In genomic region chr6:120076619-120077450, GRCm38 (mm10) we compare ENCODE assay signal across 25 mouse cellular contexts. TPM values are rescaled to one million over a fixed set of nuclear protein-coding genes. Genes with fewer than 3 reads are reported as not detected.
A peak's percentile ranks its signal among the peaks of the same experiment; 100 is the strongest.
DNase-seq lines count a peak whose midpoint lies in the region; ATAC-seq and TF ChIP-seq lines count a peak whose summit lies in the region.
"Had no signal": no experiment of that assay in that cellular context is flagged by ENCODE, and none has a peak within 500 bp of the region (broad histone marks: within the 10 kb centered on the region; RNA-seq: fewer than 3 reads in every experiment).

No protein-coding gene starts in this region.

- peaks cover 2% of the 10 kb centered on the region; the same call in 1 of the 2 replicates for H3K4me1 ChIP-seq in liver, postnatal 0 days (ENCODE audit: insufficient read depth)

- no peak overlapping the region for H3K4me3 ChIP-seq in liver, postnatal 0 days (ENCODE audit: low read depth, low read length)

- ATAC-seq in liver, postnatal 0 days, result 0 out of 2 replicates have a peak, but pooled peaks have one; percentile 40
- ATAC-seq: midbrain, embryonic 16.5 days had no signal

- peak; percentile 21 for DNase-seq in 416B (ENCODE audit: low read depth)
- DNase-seq in T-cell, adult 2 months (ENCODE audit: low spot score), result peak; percentile 35
- peak; percentile 4 for DNase-seq in fibroblast of lung, adult 2 months (ENCODE audit: low read depth)
- no peak for DNase-seq in liver, postnatal 0 days
- DNase-seq in layer of hippocampus, postnatal 14 days (ENCODE audit: low spot score in 2 of 2), result no peak
- DNase-seq in ovary, postnatal 14 days (ENCODE audit: low spot score), result no peak
- DNase-seq in gastrocnemius, adult 8-10 months (ENCODE audit: low spot score in 2 of 2), result no peak
- no peak for DNase-seq in frontal cortex, postnatal 14 days (ENCODE audit: low spot score in 2 of 2)
- DNase-seq: B cell, adult 2 months; cerebellum, adult 11-12 months; cerebellum, postnatal 36 days; heart, adult 11 months; kidney, adult 11 months; kidney, postnatal 36 days; left cerebral cortex, postnatal 4 days; lung, adult 2 months; lung, postnatal 4 days; right cerebral cortex, postnatal 4 days had no signal

- no peak overlapping the region for H3K4me2 ChIP-seq in liver, postnatal 0 days (ENCODE audit: low read depth, low read length)
- H3K4me2 ChIP-seq: hindbrain, embryonic 14.5 days had no signal

- no peaks in the 10 kb centered on the region for H3K36me3 ChIP-seq in liver, postnatal 0 days (replicated peaks; ENCODE audit: insufficient read depth, low read length)

- no peak overlapping the region for H3K9ac ChIP-seq in liver, postnatal 0 days (replicated peaks)
- H3K9ac ChIP-seq: hindbrain, embryonic 14.5 days had no signal

- TF ChIP-seq EP300 in liver, postnatal 0 days (IDR thresholded peaks at IDR 0.05; ENCODE audit: low read depth), result no peak

- H3K27me3 ChIP-seq in liver, postnatal 0 days (ENCODE audit: insufficient read depth, low read length), result no peaks in the 10 kb centered on the region

- no peaks in the 10 kb centered on the region for H3K9me3 ChIP-seq in liver, postnatal 0 days (ENCODE audit: low read length)

- 66% methylated on average over 6 of the region's 6 CpGs for WGBS in liver, postnatal 0 days (ENCODE audit: insufficient replicate concordance)

- no peak overlapping the region for H3K27ac ChIP-seq in liver, postnatal 0 days (ENCODE audit: low read depth)
- H3K27ac ChIP-seq: hindbrain, embryonic 14.5 days had no signal

- TF ChIP-seq CTCF in liver, postnatal 0 days (IDR thresholded peaks at IDR 0.05; ENCODE audit: low read depth), result no peak

RNA-seq across cellular contexts. Expression of gene Ninj2, which starts 16.3 kb away (rescaled TPM):
- polyA plus RNA-seq in liver, postnatal 0 days (2015; fragmentation: Nextera tagmentation; extraction: Ambion mirVana), result 0.31 TPM in 1 of 2 replicates, not detected in the other
- total RNA-seq in layer of hippocampus, postnatal 14 days (2021), result under 1 TPM; 0.69 to 0.81 TPM
- total RNA-seq in gastrocnemius, adult 8-10 months (2022), result not detected
- total RNA-seq: left cerebral cortex, postnatal 4 days had no signal
- polyA plus RNA-seq: embryonic facial prominence, embryonic 11.5 days; forebrain, embryonic 11.5 days; heart, postnatal 0 days; hindbrain, embryonic 14.5 days; midbrain, embryonic 16.5 days; neural tube, embryonic 11.5 days; stomach, embryonic 14.5 days had no signal

RNA-seq across cellular contexts. Expression of gene Wnk1, which starts 38.4 kb away (rescaled TPM):
- polyA plus RNA-seq in liver, postnatal 0 days (2015; fragmentation: Nextera tagmentation; extraction: Ambion mirVana), result 26.6 and 27.5 TPM in 2 replicates
- 100 to 1,000 TPM; 158 to 165 TPM for total RNA-seq in layer of hippocampus, postnatal 14 days (2021)
- total RNA-seq in gastrocnemius, adult 8-10 months (2022), result 100 to 1,000 TPM; 283 to 518 (median 382) TPM

Comparison
In these comparisons a context has a peak if more than half of its experiments do, and no peak if none do; other contexts are left out.
1. DNase-seq: peak in 416B (single experiment), T-cell, adult 2 months (single experiment) and fibroblast of lung, adult 2 months (single experiment); none in liver, postnatal 0 days (single experiment), layer of hippocampus, postnatal 14 days (0 of 2), ovary, postnatal 14 days (single experiment), gastrocnemius, adult 8-10 months (0 of 2) and frontal cortex, postnatal 14 days (0 of 2).